In the genomic region with DNA sequence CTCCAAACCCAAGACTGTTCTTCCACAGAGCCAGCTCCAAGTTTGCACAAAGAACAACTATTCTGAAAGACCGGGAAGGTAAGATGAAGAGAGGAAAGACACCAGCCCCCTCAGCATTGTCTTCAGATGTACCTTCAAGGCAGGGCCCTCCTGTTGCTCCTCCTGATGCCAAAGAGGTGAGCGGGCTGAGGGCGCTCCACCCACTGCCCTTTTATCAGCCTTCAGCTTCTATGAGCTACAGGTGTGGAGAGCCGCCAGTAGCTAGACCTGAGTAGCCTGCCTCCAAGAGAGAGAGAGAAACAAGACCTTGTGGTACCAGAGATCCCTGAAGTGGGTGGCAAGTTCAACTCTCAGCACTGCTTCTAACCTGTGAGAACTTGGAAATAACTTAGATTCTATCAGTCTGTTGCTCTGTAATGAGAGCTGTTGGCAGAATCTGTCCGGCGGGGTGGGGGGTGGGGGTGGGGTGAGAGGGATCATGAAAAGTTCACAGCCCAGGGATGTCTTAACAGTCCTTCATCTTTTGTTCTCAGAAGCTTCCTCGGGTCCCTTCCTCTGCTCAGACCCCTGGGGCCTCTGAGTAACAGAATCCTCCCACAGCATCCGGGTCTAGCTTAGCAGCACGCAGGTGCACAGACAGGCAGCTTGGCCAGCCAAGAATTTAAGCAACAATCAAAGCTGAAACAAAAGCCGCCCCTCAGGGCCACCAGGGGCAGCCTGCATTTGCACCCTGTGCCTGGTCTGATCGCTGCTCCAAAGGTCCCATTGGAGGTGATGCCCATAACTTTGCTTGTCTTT, we compare ENCODE assay signal across 12 mouse cellular contexts. TPM values are rescaled to one million over a fixed set of nuclear protein-coding genes. Genes with fewer than 3 reads are reported as not detected.
DNase-seq lines count a peak whose midpoint lies in the region; ATAC-seq lines count a peak whose summit lies in the region.
"Had no signal": no experiment of that assay in that cellular context is flagged by ENCODE, and none has a peak within 500 bp of the region (broad histone marks: within the 10 kb centered on the region; RNA-seq: fewer than 3 reads in every experiment).

Gene Izumo1r (minus strand): TSS at position 369 of the 798 bp plus-strand sequence.

- H3K4me1 ChIP-seq in heart, embryonic 14.5 days (ENCODE audit: control insufficient read depth in 2 of 2, insufficient read depth in 2 of 2, low read length in 2 of 2): peaks cover 23% of the 10 kb centered on the region in 2 experiments
- H3K4me1 ChIP-seq in heart, embryonic 10.5 days: peaks cover 43% of the 10 kb centered on the region
- H3K4me1 ChIP-seq in neural tube, embryonic 11.5 days (ENCODE audit: control insufficient read depth, insufficient read depth, low read length): no peaks in the 10 kb centered on the region; the same call in 1 of the 2 replicates

- no peak for DNase-seq in heart, embryonic 10.5 days (ENCODE audit: low spot score)
- DNase-seq in neural tube, embryonic 11.5 days (ENCODE audit: low spot score): no peak
- DNase-seq in neural tube, embryonic 10.5 days (ENCODE audit: extremely low spot score, low spot score): no peak
- peak; percentile 85 for DNase-seq in induced T-regulatory cell, adult 2 months (ENCODE audit: low read depth)
- peak; percentile 57 to 76 for DNase-seq in thymus, postnatal 36 days
- DNase-seq in frontal cortex, postnatal 14 days (ENCODE audit: low spot score in 2 of 2): no peak
- DNase-seq in ovary, adult 18-20 months (ENCODE audit: low spot score): no peak
- DNase-seq: cerebellum, postnatal 25 days; gastrocnemius, adult 2 months; kidney, postnatal 10 days had no signal

- ATAC-seq in heart, embryonic 14.5 days (ENCODE audit: insufficient number of reproducible peaks, insufficient read depth, low FRiP score, low read depth): no peak
- 0 out of 2 replicates have a peak, but pooled peaks have one; percentile 31 for ATAC-seq in neural tube, embryonic 11.5 days (ENCODE audit: insufficient read depth, low FRiP score, low TSS enrichment)

- H3K9ac ChIP-seq in heart, embryonic 14.5 days (ENCODE audit: low read length): no peak within 1 kb of the TSS
- H3K9ac ChIP-seq in neural tube, embryonic 11.5 days (ENCODE audit: low read length): no peak within 1 kb of the TSS
- H3K9ac ChIP-seq: liver, embryonic 14.5 days had no signal

- no peaks in the 10 kb centered on the region for H3K36me3 ChIP-seq in heart, embryonic 14.5 days (ENCODE audit: control insufficient read depth, insufficient read depth, low read length)
- no peaks in the 10 kb centered on the region for H3K36me3 ChIP-seq in heart, embryonic 10.5 days
- H3K36me3 ChIP-seq in neural tube, embryonic 11.5 days (ENCODE audit: control insufficient read depth, insufficient read depth, low read length): no peaks in the 10 kb centered on the region

- H3K4me2 ChIP-seq in heart, embryonic 14.5 days (ENCODE audit: low read length): 0 out of 2 replicates have a peak within 1 kb of the TSS, but pooled peaks have one; percentile 6
- no peak within 1 kb of the TSS for H3K4me2 ChIP-seq in neural tube, embryonic 11.5 days (ENCODE audit: low read depth)

- no peak within 1 kb of the TSS for H3K27ac ChIP-seq in heart, embryonic 14.5 days (replicated peaks in 1 of 2; ENCODE audit: control insufficient read depth in 1 of 2, insufficient read depth in 1 of 2, low read depth in 2 of 2, low read length in 2 of 2)
- no peak within 1 kb of the TSS for H3K27ac ChIP-seq in heart, embryonic 10.5 days
- H3K27ac ChIP-seq in neural tube, embryonic 11.5 days (ENCODE audit: low read depth, low read length): no peak within 1 kb of the TSS
- H3K27ac ChIP-seq: gastrocnemius, adult 2 months; liver, embryonic 14.5 days had no signal

- no peaks in the 10 kb centered on the region for H3K27me3 ChIP-seq in heart, embryonic 14.5 days (ENCODE audit: control insufficient read depth, insufficient read depth, low read length)
- H3K27me3 ChIP-seq in heart, embryonic 10.5 days (ENCODE audit: insufficient read depth, poor library complexity, severe bottlenecking): no peaks in the 10 kb centered on the region; the same call in 1 of the 2 replicates
- H3K27me3 ChIP-seq in neural tube, embryonic 11.5 days (ENCODE audit: control insufficient read depth, insufficient read depth, low read length): no peaks in the 10 kb centered on the region

- H3K4me3 ChIP-seq in heart, embryonic 14.5 days (ENCODE audit: control insufficient read depth in 1 of 2, insufficient read depth in 1 of 2, low read depth in 1 of 2, low read length in 2 of 2): no peak within 1 kb of the TSS
- H3K4me3 ChIP-seq in heart, embryonic 10.5 days: no peak within 1 kb of the TSS
- H3K4me3 ChIP-seq in neural tube, embryonic 11.5 days (ENCODE audit: low read depth, low read length): no peak within 1 kb of the TSS
- H3K4me3 ChIP-seq: gastrocnemius, adult 2 months had no signal

- WGBS in heart, embryonic 14.5 days: 45% methylated on average over 11 of the region's 11 CpGs
- WGBS in heart, embryonic 10.5 days: 38% methylated on average over 11 of the region's 11 CpGs
- 34% methylated on average over 11 of the region's 11 CpGs for WGBS in neural tube, embryonic 11.5 days

- no peaks in the 10 kb centered on the region for H3K9me3 ChIP-seq in heart, embryonic 14.5 days (ENCODE audit: control insufficient read depth, low read length)
- H3K9me3 ChIP-seq in heart, embryonic 10.5 days: no peaks in the 10 kb centered on the region
- H3K9me3 ChIP-seq in neural tube, embryonic 11.5 days (ENCODE audit: control insufficient read depth, low read length): no peaks in the 10 kb centered on the region

RNA-seq across cellular contexts. Expression of gene Izumo1r, which starts in this region (rescaled TPM):
- polyA plus RNA-seq in heart, embryonic 14.5 days (2014; fragmentation: Nextera tagmentation; extraction: Ambion mirVana): not detected in 2 replicates
- polyA plus RNA-seq in heart, embryonic 10.5 days (2016; fragmentation: Nextera tagmentation; extraction: Ambion mirVana): 0.10 TPM in 1 of 2 replicates, not detected in the other
- not detected in 2 replicates for polyA plus RNA-seq in neural tube, embryonic 11.5 days (2014; fragmentation: Nextera tagmentation; extraction: Ambion mirVana)
- polyA plus RNA-seq: liver, embryonic 14.5 days had no signal

Comparison
In these comparisons a context has a peak if more than half of its experiments do, and no peak if none do; other contexts are left out.
1. Peak in ATAC-seq in neural tube, embryonic 11.5 days; RNA of the gene not detected or under 1 TPM.
2. DNase-seq: peak in induced T-regulatory cell, adult 2 months (single experiment) and thymus, postnatal 36 days (2 of 2); none in heart, embryonic 10.5 days (single experiment), neural tube, embryonic 11.5 days (single experiment), neural tube, embryonic 10.5 days (single experiment), frontal cortex, postnatal 14 days (0 of 2) and ovary, adult 18-20 months (single experiment).